Mouse (Mus musculus): Measurements from ENCODE around the gene Kank2. TPM values are rescaled to one million over a fixed set of nuclear protein-coding genes. Genes with fewer than 3 reads are reported as not detected.

Kank2 gene
- polyA plus RNA-seq, 1 experiment from 2014 or later, result 10.6 TPM

- Histone ChIP-seq H3K4me3 (no peak overlapping the region), H3K9ac (0 out of 2 replicates have a peak overlapping the region, but pooled peaks have one; percentile 13), H3K27ac (no peak overlapping the region), H3K4me1 (no peaks in the 10 kb centered on the region), H3K27me3 (no peaks in the 10 kb centered on the region), H3K4me2 (replicated peaks) (no peak overlapping the region), H3K36me3 (peaks cover 11% of the 10 kb centered on the region; the same call in 1 of the 2 replicates), H3K9me3 (replicated peaks) (no peaks in the 10 kb centered on the region)
- ATAC-seq (ENCODE audit: low FRiP score), result no peak
- 89% methylated on average over 20 of the region's 20 CpGs for WGBS
These were observed 33.2 kb upstream of the Kank2 start for GRCm38 (mm10) chr9:21831558-21832240.

DNA sequence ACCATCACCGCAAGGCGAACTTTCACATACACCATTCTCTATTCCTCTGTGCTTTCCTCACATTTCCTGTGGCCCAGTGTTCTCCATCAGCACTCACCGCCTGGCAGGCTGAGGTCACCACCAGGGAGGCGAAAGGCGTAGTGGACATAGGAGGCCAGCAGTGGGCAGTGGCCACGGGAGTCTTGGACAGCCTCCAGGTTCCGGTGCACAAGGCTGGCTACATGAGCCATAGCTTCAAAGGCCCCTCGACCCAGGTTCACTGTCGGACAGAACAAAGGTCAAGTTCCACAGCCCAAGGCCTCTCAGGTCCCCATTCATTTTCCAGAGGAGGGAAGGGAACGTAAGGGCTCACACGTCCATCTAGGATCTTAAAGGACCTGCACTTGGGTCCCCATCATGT, 32.4 kb upstream of the Kank2 start:
- no peak overlapping the region for H3K9ac ChIP-seq
- H3K9me3 ChIP-seq (replicated peaks), result no peaks in the 10 kb centered on the region
- no peak overlapping the region for H3K4me3 ChIP-seq
- no peak for ATAC-seq (ENCODE audit: low FRiP score)
- H3K4me2 ChIP-seq (replicated peaks), result no peak overlapping the region
- peaks cover 10% of the 10 kb centered on the region; the same call in 1 of the 2 replicates for H3K36me3 ChIP-seq
- no peaks in the 10 kb centered on the region for H3K27me3 ChIP-seq
- 89% methylated on average over 11 of the region's 11 CpGs for WGBS
- no peak overlapping the region for H3K27ac ChIP-seq
- H3K4me1 ChIP-seq, result no peaks in the 10 kb centered on the region

DNA sequence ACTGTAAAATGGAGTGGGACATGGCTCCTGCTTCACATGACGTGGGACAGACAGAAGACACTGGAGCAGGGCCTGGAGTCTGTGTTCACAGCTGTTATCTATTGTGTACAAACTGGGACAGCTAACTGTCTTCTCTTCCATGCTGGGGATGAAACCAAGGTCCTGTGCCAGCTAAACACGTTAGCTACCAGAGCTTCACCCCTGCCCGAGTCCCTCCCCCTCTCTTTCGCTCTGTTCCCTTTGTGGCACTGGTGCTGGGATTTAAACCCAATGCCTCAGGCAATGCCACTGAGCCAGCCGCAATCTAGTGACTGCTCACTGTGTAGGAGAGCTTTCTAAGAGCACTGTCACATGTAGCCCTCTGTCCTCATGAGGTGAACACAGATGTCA, 31.9 kb upstream of the Kank2 start:
- Histone ChIP-seq H3K27ac (no peak overlapping the region), H3K9me3 (replicated peaks) (no peaks in the 10 kb centered on the region), H3K27me3 (no peaks in the 10 kb centered on the region), H3K4me1 (peaks cover 2% of the 10 kb centered on the region; the same call in 1 of the 2 replicates), H3K36me3 (peaks cover 9% of the 10 kb centered on the region; the same call in 1 of the 2 replicates), H3K4me2 (replicated peaks) (no peak overlapping the region), H3K4me3 (no peak overlapping the region), H3K9ac (no peak overlapping the region)
- ATAC-seq (ENCODE audit: low FRiP score), result no peak
- WGBS, result 89% methylated on average over 5 of the region's 5 CpGs

- Histone ChIP-seq H3K27me3 (no peaks in the 10 kb centered on the region), H3K4me2 (replicated peaks) (no peak overlapping the region), H3K9me3 (replicated peaks) (no peaks in the 10 kb centered on the region), H3K9ac (no peak overlapping the region), H3K4me1 (peaks cover 7% of the 10 kb centered on the region; the same call in 1 of the 2 replicates), H3K27ac (no peak overlapping the region), H3K36me3 (0 out of 2 replicates have a peak, but pooled peaks cover 7% of the 10 kb centered on the region), H3K4me3 (no peak overlapping the region)
- 92% methylated on average over 14 of the region's 14 CpGs for WGBS
- ATAC-seq (ENCODE audit: low FRiP score), result no peak
These were observed 31.4 kb upstream of the Kank2 start for GRCm38 (mm10) chr9:21829834-21830460.

DNA sequence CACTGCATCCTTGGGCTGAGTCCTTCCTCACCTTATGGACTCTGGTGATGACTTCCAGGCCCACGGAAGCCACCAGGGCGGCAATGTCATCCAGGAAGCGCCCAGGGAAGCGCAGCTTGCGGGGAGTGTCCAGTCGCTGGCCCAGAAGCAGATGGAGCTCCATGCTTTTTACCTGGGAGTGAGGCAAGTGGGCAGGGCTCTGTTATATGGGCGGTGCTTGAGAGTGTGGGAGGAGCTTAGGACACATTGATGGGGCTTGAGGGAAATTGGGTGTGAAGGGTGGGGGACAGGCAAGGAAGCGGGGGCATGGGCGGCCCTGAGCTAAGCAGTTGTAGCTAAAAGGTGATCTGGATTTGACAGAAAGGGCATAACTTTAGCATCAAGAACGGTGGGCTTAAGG, 25.8 kb upstream of the Kank2 start:
- H3K4me3 ChIP-seq, result no peak overlapping the region
- 0 out of 2 replicates have a peak, but pooled peaks cover 6% of the 10 kb centered on the region for H3K36me3 ChIP-seq
- no peak overlapping the region for H3K9ac ChIP-seq
- H3K27ac ChIP-seq, result no peak overlapping the region
- no peak for ATAC-seq (ENCODE audit: low FRiP score)
- H3K27me3 ChIP-seq, result no peaks in the 10 kb centered on the region
- H3K4me2 ChIP-seq (replicated peaks), result no peak overlapping the region
- H3K4me1 ChIP-seq, result peaks cover 7% of the 10 kb centered on the region; the same call in 1 of the 2 replicates
- no peaks in the 10 kb centered on the region for H3K9me3 ChIP-seq (replicated peaks)
- WGBS, result 66% methylated on average over 10 of the region's 10 CpGs

GRCm38 (mm10) chr9:21823957-21824356, 25.4 kb upstream of the Kank2 start:
- Histone ChIP-seq H3K9me3 (replicated peaks) (no peaks in the 10 kb centered on the region), H3K4me2 (replicated peaks) (no peak overlapping the region), H3K27ac (no peak overlapping the region), H3K9ac (no peak overlapping the region), H3K36me3 (0 out of 2 replicates have a peak, but pooled peaks cover 2% of the 10 kb centered on the region), H3K4me1 (peaks cover 7% of the 10 kb centered on the region; the same call in 1 of the 2 replicates), H3K27me3 (no peaks in the 10 kb centered on the region), H3K4me3 (no peak overlapping the region)
- no peak for ATAC-seq (ENCODE audit: low FRiP score)
- WGBS, result 62% methylated on average over 4 of the region's 4 CpGs

GRCm38 (mm10) chr9:21822686-21823085, 24.1 kb upstream of the Kank2 start:
- H3K27me3 ChIP-seq, result no peaks in the 10 kb centered on the region
- H3K4me1 ChIP-seq, result peaks cover 7% of the 10 kb centered on the region; the same call in 1 of the 2 replicates
- 0 out of 2 replicates have a peak, but pooled peaks cover 2% of the 10 kb centered on the region for H3K36me3 ChIP-seq
- WGBS, result 89% methylated on average over 6 of the region's 6 CpGs
- H3K4me3 ChIP-seq, result no peak overlapping the region
- no peak for ATAC-seq (ENCODE audit: low FRiP score)
- H3K4me2 ChIP-seq (replicated peaks), result no peak overlapping the region
- H3K9me3 ChIP-seq (replicated peaks), result no peaks in the 10 kb centered on the region
- no peak overlapping the region for H3K27ac ChIP-seq
- no peak overlapping the region for H3K9ac ChIP-seq

- Histone ChIP-seq H3K36me3 (0 out of 2 replicates have a peak, but pooled peaks cover 6% of the 10 kb centered on the region), H3K4me3 (no peak overlapping the region), H3K9me3 (replicated peaks) (no peaks in the 10 kb centered on the region), H3K27me3 (no peaks in the 10 kb centered on the region), H3K4me2 (replicated peaks) (no peak overlapping the region), H3K9ac (no peak overlapping the region), H3K27ac (no peak overlapping the region), H3K4me1 (peaks cover 3% of the 10 kb centered on the region; the same call in 1 of the 2 replicates)
- no peak for ATAC-seq (ENCODE audit: low FRiP score)
- WGBS, result 89% methylated on average over 12 of the region's 12 CpGs
These were observed 21.6 kb upstream of the Kank2 start for GRCm38 (mm10) chr9:21820183-21820582.

DNA sequence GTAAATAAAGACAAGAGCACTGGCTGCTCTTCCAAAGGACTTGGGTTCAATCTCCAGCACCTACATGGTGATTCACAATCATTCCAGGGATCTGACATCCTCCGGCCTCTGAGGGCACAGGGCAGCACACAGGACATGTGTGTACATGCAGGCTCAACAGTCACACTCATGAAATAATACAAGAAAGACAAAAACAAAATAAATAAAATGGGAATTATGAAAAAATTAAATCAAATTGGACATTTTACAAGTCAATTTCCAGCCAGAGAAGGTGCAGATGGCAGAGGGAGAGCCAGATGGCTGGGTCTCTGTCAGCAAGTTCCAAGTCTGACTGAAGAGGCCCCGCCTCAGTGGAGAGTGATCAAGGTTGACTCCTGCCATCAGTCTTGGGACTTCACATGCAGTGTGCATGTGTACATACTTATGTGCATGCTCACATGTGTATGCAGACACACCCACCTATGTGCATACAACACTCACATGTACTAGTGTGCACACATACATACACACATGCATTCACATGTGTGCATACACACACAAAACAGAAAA, 20.7 kb upstream of the Kank2 start:
- Histone ChIP-seq H3K9me3 (replicated peaks) (no peaks in the 10 kb centered on the region), H3K36me3 (0 out of 2 replicates have a peak, but pooled peaks cover 7% of the 10 kb centered on the region), H3K27ac (no peak overlapping the region), H3K27me3 (no peaks in the 10 kb centered on the region), H3K4me2 (replicated peaks) (no peak overlapping the region), H3K4me3 (no peak overlapping the region), H3K9ac (no peak overlapping the region), H3K4me1 (no peaks in the 10 kb centered on the region)
- WGBS, result 99% methylated on average over 2 of the region's 2 CpGs
- no peak for ATAC-seq (ENCODE audit: low FRiP score)

DNA sequence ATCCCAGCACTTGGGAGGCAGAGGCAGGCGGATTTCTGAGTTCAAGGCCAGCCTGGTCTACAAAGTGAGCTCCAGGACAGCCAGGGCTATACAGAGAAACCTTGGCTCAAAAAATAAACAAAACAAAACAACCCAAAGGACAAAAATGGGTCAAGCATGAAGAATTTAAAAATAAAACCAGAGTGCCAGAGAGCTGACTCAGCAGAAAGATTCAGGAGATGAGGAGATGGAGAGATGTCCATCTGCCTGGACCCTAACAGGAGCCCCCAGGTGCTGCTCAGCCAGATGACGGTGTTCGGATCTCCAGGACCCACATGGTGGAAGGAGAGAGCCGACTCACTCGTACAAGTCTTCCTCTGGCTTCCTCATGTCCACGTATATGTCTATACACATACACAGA, 20.0 kb upstream of the Kank2 start:
- H3K4me1 ChIP-seq, result no peaks in the 10 kb centered on the region
- no peak for ATAC-seq (ENCODE audit: low FRiP score)
- no peak overlapping the region for H3K4me3 ChIP-seq
- no peak overlapping the region for H3K4me2 ChIP-seq (replicated peaks)
- no peaks in the 10 kb centered on the region for H3K9me3 ChIP-seq (replicated peaks)
- WGBS, result 93% methylated on average over 6 of the region's 6 CpGs
- no peaks in the 10 kb centered on the region for H3K27me3 ChIP-seq
- H3K36me3 ChIP-seq, result 0 out of 2 replicates have a peak, but pooled peaks cover 9% of the 10 kb centered on the region
- no peak overlapping the region for H3K9ac ChIP-seq
- H3K27ac ChIP-seq, result no peak overlapping the region

- Histone ChIP-seq H3K4me2 (replicated peaks) (no peak overlapping the region), H3K9me3 (replicated peaks) (no peaks in the 10 kb centered on the region), H3K36me3 (0 out of 2 replicates have a peak, but pooled peaks cover 12% of the 10 kb centered on the region), H3K9ac (no peak overlapping the region), H3K4me1 (no peaks in the 10 kb centered on the region), H3K4me3 (no peak overlapping the region), H3K27ac (no peak overlapping the region), H3K27me3 (no peaks in the 10 kb centered on the region)
- WGBS, result 75% methylated on average over 4 of the region's 4 CpGs
- ATAC-seq (ENCODE audit: low FRiP score), result no peak
These were observed 19.6 kb upstream of the Kank2 start for GRCm38 (mm10) chr9:21818125-21818524.

DNA sequence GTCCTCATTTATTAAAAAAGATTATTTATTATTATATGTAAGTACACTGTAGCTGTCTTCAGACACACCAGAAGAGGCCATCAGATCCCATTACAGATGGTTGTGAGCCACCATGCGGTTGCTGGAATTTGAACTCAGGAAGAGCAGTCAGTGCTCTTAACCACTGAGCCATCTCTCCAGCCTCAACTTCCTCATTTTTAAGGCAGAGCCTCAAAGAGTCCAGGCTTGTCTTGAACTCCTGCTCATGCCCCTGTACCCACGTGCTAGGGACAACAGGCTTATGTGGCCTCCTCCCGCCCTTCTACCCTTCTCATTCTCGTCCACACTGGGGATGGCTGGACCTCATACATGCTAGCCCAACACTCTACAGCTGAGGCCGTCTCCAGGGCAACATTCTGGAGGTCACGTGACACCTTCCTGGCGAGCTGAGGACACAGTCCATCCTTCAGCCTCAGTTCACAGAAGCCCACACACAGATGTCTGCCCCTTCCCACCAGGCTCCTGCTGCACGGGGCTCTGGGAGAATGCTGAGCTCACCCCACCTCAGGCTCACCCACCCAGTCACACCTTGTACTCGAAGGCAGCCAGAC, 18.3 kb upstream of the Kank2 start:
- no peaks in the 10 kb centered on the region for H3K9me3 ChIP-seq (replicated peaks)
- no peaks in the 10 kb centered on the region for H3K4me1 ChIP-seq
- WGBS, result 66% methylated on average over 9 of the region's 9 CpGs
- H3K27ac ChIP-seq, result no peak overlapping the region
- H3K36me3 ChIP-seq, result 0 out of 2 replicates have a peak, but pooled peaks cover 12% of the 10 kb centered on the region
- H3K9ac ChIP-seq, result no peak overlapping the region
- ATAC-seq (ENCODE audit: low FRiP score), result no peak; the same call in 1 of the 2 replicates
- no peak overlapping the region for H3K4me2 ChIP-seq (replicated peaks)
- H3K27me3 ChIP-seq, result no peaks in the 10 kb centered on the region
- H3K4me3 ChIP-seq, result no peak overlapping the region

Data from hindbrain, embryonic 12.5 days (tissue).